Mouse (Mus musculus) small intestine, adult 2 months (tissue): Measurements from ENCODE around the gene Rtl8b. TPM values are rescaled to one million over a fixed set of nuclear protein-coding genes. Genes with fewer than 3 reads are reported as not detected.

Experiments used
- H3K27ac ChIP-seq: fragments of 200-500 bp; 2 replicates; pipeline ENCODE4 v1.5.1; 2012; ENCODE audit warnings: low read depth, low read length, control low read depth, inconsistent platforms; ENCODE audit not compliant: insufficient read depth
- H3K27me3 ChIP-seq: fragments of 200-500 bp; 2 replicates; pipeline ENCODE4 v1.6.1; 2012; ENCODE audit warnings: mild to moderate bottlenecking, moderate library complexity, low read length, inconsistent platforms; ENCODE audit not compliant: control insufficient read depth, insufficient read depth
- H3K36me3 ChIP-seq: fragments of 200-500 bp; 2 replicates; pipeline ENCODE4 v1.6.1; 2012; ENCODE audit warnings: mild to moderate bottlenecking, low read length, control low read depth, inconsistent platforms; ENCODE audit not compliant: control insufficient read depth, insufficient read depth
- H3K4me1 ChIP-seq: fragments of 200-500 bp; 2 replicates; pipeline ENCODE4 v1.6.1; 2012; ENCODE audit warnings: low read length, inconsistent platforms, mixed read lengths; ENCODE audit not compliant: control insufficient read depth, insufficient read depth, insufficient read length
- H3K4me3 ChIP-seq: fragments of 200-500 bp; 2 replicates; pipeline ENCODE4 v1.5.1; 2012; ENCODE audit warnings: low read depth, mild to moderate bottlenecking, control low read depth, inconsistent platforms, low read length, moderate library complexity
- CTCF ChIP-seq: fragments of 200-500 bp; IDR thresholded peaks from 2 replicates; pipeline ENCODE4 v1.5.1; 2012; ENCODE audit warnings: low read depth, mild to moderate bottlenecking, control low read depth, inconsistent platforms, low read length, moderate library complexity, mixed read lengths; ENCODE audit not compliant: insufficient replicate concordance, insufficient read length; ENCODE audit errors: extremely low read depth
- POLR2A ChIP-seq: fragments of 200-500 bp; IDR thresholded peaks from 2 replicates; pipeline ENCODE4 v1.6.1; 2012; ENCODE audit warnings: low read depth, mild to moderate bottlenecking, control low read depth, inconsistent platforms, low read length, moderate library complexity
- WGBS: fragments of 180-500 bp; shearing (Covaris S2); methylation state at CpG from one replicate; pipeline ENCODE4 v1.1.7; 2018; 5-methylcytosine and 5-hydroxymethylcytosine counted together
- polyA plus RNA-seq: library from polyadenylated mRNA; depleted of rRNA; stranded (reverse); fragments of >200 nt; gene quantifications from 2 replicates; pipeline ENCODE4 v1.2.3, GENCODE M21; 2012; rRNA removed

Gene Rtl8b
- polyA plus RNA-seq: 23.9 and 33.9 TPM in 2 replicates

- TF ChIP-seq POLR2A (no peak), CTCF (no peak)
- H3K27ac ChIP-seq: no peak within 1 kb of the TSS
- no peaks in the 10 kb centered on the region for H3K27me3 ChIP-seq
- 7% methylated on average over 13 of the region's 15 CpGs for WGBS
- H3K36me3 ChIP-seq: no peaks in the 10 kb centered on the region
- H3K4me3 ChIP-seq: peak within 1 kb of the TSS; percentile 57
- no peaks in the 10 kb centered on the region for H3K4me1 ChIP-seq
Observed at GRCm38 (mm10) chrX:53670294-53670693, at the start of gene Rtl8b. Gene Rtl8b (minus strand): TSS chrX:53670408.

GRCm38 (mm10) chrX:53716323-53717182, 46.3 kb upstream of the Rtl8b start:
- Histone ChIP-seq H3K4me3 (peak overlapping the region; percentile 43), H3K27me3 (no peaks in the 10 kb centered on the region), H3K4me1 (0 out of 2 replicates have a peak, but pooled peaks cover 2% of the 10 kb centered on the region), H3K36me3 (no peaks in the 10 kb centered on the region), H3K27ac (no peak overlapping the region)
- TF ChIP-seq POLR2A: no peak
- TF ChIP-seq CTCF: no peak
- 19% methylated on average over 48 of the region's 49 CpGs for WGBS

GRCm38 (mm10) chrX:53715942-53716322, 45.7 kb upstream of the Rtl8b start:
- no peaks in the 10 kb centered on the region for H3K36me3 ChIP-seq
- 0 out of 2 replicates have a peak, but pooled peaks cover 2% of the 10 kb centered on the region for H3K4me1 ChIP-seq
- peak overlapping the region; percentile 43 for H3K4me3 ChIP-seq
- no peak for TF ChIP-seq CTCF
- TF ChIP-seq POLR2A: no peak
- no peak overlapping the region for H3K27ac ChIP-seq
- H3K27me3 ChIP-seq: no peaks in the 10 kb centered on the region
- 54% methylated on average over 2 of the region's 2 CpGs for WGBS

- no peak overlapping the region for H3K4me3 ChIP-seq
- H3K36me3 ChIP-seq: no peaks in the 10 kb centered on the region
- TF ChIP-seq CTCF (no peak), POLR2A (no peak)
- H3K27me3 ChIP-seq: no peaks in the 10 kb centered on the region
- no peak overlapping the region for H3K27ac ChIP-seq
- 36% methylated on average over 3 of the region's 3 CpGs for WGBS
- H3K4me1 ChIP-seq: no peaks in the 10 kb centered on the region
Observed at GRCm38 (mm10) chrX:53702673-53703072, 32.5 kb upstream of the Rtl8b start.

GRCm38 (mm10) chrX:53699225-53699624, 29.0 kb upstream of the Rtl8b start:
- TF ChIP-seq CTCF: no peak
- no peak for TF ChIP-seq POLR2A

GRCm38 (mm10) chrX:53694008-53694777, 24.0 kb upstream of the Rtl8b start:
- TF ChIP-seq POLR2A (no peak), CTCF (no peak)
- 42% methylated on average over 9 of the region's 9 CpGs for WGBS
- H3K27ac ChIP-seq: peak overlapping the region; percentile 66

More at GRCm38 (mm10) chrX:53699225-53699624, 29.0 kb upstream of the Rtl8b start:
- H3K36me3 ChIP-seq: no peaks in the 10 kb centered on the region
- no peaks in the 10 kb centered on the region for H3K27me3 ChIP-seq
- 89% methylated on average over 2 of the region's 2 CpGs for WGBS
- H3K4me1 ChIP-seq: peaks cover under 1% of the 10 kb centered on the region; the same call in 1 of the 2 replicates
- H3K27ac ChIP-seq: no peak overlapping the region
- no peak overlapping the region for H3K4me3 ChIP-seq

More at GRCm38 (mm10) chrX:53694008-53694777, 24.0 kb upstream of the Rtl8b start:
- Histone ChIP-seq H3K36me3 (no peaks in the 10 kb centered on the region), H3K4me1 (peaks cover 8% of the 10 kb centered on the region; the same call in 1 of the 2 replicates), H3K4me3 (no peak overlapping the region), H3K27me3 (no peaks in the 10 kb centered on the region)
